Mouse (Mus musculus): ENCODE data around the gene Oip5.
A peak's percentile ranks its signal among the peaks of the same experiment; 100 is the strongest.

Gene Oip5

GRCm38 (mm10) chr2:119591247-119591646 lies 27.0 kb downstream of the Oip5 start:
- peak in 1 of 2 experiments; percentile 29 for DNase-seq (ENCODE audit: inconsistent age in 2 of 2, low spot score in 1 of 2)

DNA sequence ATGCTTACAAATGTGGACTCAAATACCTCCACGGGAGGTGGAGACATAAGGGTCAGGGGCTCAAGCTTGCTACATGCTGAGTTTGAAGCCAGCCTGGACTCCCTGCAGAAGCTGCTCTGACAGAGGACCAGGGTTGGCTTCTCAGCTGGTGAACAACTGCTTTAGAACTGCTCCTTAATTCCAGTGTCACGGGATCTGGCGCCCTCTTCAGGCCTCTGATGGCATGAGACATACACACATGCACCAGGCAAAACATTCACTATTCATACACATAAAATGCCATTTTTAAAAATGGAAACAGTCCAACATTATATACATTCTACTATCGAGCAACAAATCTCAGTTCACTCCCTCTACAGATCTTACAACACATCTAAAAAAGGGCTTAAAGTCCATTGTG lies 30.9 kb downstream of the Oip5 start:
- DNase-seq (ENCODE audit: inconsistent age in 2 of 2, low spot score in 1 of 2) = peak; percentile 61 to 88

- DNase-seq (ENCODE audit: inconsistent age in 2 of 2, low spot score in 1 of 2) = no peak
Measured at GRCm38 (mm10) chr2:119584282-119584681, 34.0 kb downstream of the Oip5 start.

DNA sequence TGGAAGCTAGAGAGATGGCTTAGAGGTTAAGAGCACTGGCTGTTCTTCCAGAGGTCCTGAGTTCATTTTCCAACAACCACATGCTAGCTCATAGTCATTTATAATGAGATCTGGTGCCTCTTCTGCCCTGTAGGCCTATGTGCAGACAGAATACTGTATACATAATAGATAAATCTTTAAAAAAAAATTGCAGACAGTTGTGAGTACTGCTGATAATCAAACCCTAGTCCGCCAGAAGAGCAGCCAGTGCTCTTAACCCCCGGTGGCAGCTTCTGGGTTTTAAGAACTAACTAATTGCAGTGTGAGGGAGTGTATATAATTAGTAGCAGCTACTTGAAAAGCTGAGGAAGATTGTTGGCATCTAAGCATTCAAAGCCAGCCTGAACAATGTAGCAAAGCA lies 34.8 kb downstream of the Oip5 start:
- DNase-seq (ENCODE audit: inconsistent age in 2 of 2, low spot score in 1 of 2) = no peak

DNA sequence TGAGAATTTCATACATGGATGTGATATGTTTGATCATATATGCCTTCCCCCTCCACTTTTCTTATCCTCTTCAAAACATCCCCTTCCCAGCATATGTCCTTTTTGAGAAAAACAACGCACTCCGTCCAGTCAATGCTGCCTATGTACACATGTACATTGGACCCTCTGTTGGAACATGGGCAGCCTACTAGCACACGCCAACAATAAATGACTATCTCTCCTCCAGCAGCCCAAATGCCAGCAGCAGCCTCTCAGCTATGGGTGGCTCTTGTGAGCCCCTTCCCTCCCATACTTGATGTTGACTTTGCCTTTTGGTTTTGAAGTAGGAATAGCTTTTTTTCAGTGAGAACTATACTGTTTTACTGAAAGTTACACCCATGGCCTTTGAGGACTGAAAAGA lies 36.7 kb downstream of the Oip5 start:
- DNase-seq (ENCODE audit: inconsistent age in 2 of 2, low spot score in 1 of 2) = no peak

GRCm38 (mm10) chr2:119572471-119572870 lies 45.8 kb downstream of the Oip5 start:
- peak in 1 of 2 experiments; percentile 66 for DNase-seq (ENCODE audit: inconsistent age in 2 of 2, low spot score in 1 of 2)

DNA sequence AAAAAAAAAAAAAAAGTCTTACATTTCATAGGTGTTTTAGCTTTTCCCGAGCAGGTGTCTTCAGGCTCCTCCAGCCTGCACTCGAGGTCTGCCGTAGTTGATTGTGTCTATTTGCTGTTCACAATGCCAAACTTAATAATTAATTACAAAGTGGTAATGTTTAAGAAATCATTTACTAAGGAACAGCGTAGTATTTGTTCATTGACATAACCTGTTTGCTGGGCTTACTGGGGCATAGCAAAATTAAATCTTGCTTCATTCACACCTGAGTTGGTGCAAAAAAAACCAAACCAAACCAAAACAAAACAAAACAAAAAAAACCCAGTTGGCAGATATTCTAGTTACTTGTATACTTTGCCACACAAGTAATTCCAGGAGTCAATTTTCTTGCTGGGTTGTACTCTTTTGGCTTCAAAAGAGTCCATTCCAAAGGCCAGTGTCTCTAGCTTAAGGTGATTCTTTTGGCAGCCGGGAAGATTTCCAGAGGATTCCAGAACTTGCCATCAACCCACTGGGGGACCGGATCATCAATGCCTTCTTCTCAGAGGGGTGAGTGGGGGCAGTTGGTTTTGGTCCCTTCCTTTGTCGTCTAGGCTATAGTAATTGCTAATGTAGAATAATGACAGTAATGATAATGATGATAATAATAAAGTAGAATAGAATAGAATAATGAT lies 52.0 kb downstream of the Oip5 start:
- DNase-seq (ENCODE audit: inconsistent age in 2 of 2, low spot score in 1 of 2) = no peak

DNA sequence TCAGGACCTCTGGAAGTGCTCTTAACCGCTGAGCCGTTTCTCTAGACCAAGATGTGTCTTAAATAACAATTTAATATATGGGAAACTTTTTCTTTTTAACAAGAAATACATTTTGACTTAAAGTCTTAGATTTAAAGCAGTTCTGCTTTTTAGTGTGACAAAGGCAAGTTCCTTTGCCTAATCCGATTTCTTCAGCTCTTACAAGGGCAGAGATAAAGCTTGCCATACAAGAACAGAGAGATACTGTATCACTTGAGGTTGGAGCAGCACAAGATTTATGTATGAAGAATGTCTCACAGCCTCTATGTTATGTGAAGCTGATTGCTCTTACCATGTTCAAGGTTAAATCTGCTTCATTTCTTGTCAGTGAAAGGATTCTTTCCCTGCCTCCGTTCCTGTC lies 53.0 kb downstream of the Oip5 start:
- no peak for DNase-seq (ENCODE audit: inconsistent age in 2 of 2, low spot score in 1 of 2)

DNA sequence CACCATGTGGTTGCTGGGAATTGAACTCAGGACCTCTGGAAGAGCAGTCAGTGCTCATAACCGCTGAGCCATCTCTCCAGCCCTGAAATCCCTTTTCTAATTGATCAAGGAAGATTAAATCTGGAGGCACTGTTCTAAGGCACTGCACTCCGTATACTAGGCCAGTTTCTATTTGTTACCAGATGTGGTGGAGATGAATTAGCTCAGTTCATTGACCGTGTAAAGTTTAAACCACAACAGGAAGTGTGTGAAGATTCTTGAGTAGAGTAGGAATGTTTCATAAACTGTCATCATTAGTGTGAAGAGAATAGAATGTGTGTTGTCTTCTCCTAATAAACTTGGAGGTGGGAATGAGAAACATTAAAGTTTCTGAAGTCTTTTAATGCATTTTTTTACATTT lies 56.5 kb downstream of the Oip5 start:
- no peak for DNase-seq (ENCODE audit: inconsistent age in 2 of 2, low spot score in 1 of 2)

All from adrenal gland, adult (tissue).